Mouse (Mus musculus) hindbrain, embryonic 10.5 days (tissue): ENCODE results near the gene Ostm1. TPM values are rescaled to one million over a fixed set of nuclear protein-coding genes. Genes with fewer than 3 reads are reported as not detected.

Experiments
- DNase-seq: peaks from one replicate; pipeline ENCODE4 v3.0.0-alpha.2; 2017; ENCODE audit warnings: low spot score
- H3K27ac ChIP-seq: fragments of 300-500 bp; sonication (generic); 2 replicates; pipeline ENCODE4 v1.5.1; 2016; ENCODE audit warnings: mild to moderate bottlenecking, moderate library complexity
- H3K27me3 ChIP-seq: fragments of 300-500 bp; sonication (generic); 2 replicates; pipeline ENCODE4 v1.6.1; 2016; ENCODE audit warnings: mild to moderate bottlenecking; ENCODE audit not compliant: poor library complexity, insufficient read depth, severe bottlenecking
- H3K36me3 ChIP-seq: fragments of 300-500 bp; sonication (generic); 2 replicates; pipeline ENCODE4 v1.6.1; 2016; ENCODE audit warnings: mild to moderate bottlenecking, moderate library complexity
- H3K4me1 ChIP-seq: fragments of 300-500 bp; sonication (generic); replicated peaks from 2 replicates; pipeline ENCODE4 v1.6.1; 2016; ENCODE audit warnings: mild to moderate bottlenecking
- H3K4me3 ChIP-seq: fragments of 300-500 bp; sonication (generic); 2 replicates; pipeline ENCODE4 v1.5.1; 2016; ENCODE audit warnings: mild to moderate bottlenecking, moderate library complexity
- H3K9me3 ChIP-seq: fragments of 300-500 bp; sonication (generic); 2 replicates; pipeline ENCODE4 v1.6.1; 2016; ENCODE audit warnings: mild to moderate bottlenecking, moderate library complexity
- WGBS: fragments of 180-500 bp; shearing (Covaris S2); methylation state at CpG from one replicate; pipeline ENCODE4 v1.1.7; 2016; 5-methylcytosine and 5-hydroxymethylcytosine counted together
- polyA plus RNA-seq: library from polyadenylated mRNA; unstranded; fragments of >200 nt; fragmentation: Nextera tagmentation; extraction: Ambion mirVana; gene quantifications from 2 replicates; pipeline ENCODE4 v1.2.1, GENCODE M21; 2016

Ostm1 gene
- polyA plus RNA-seq, 1 experiment from 2014 or later, result 16.1 TPM

GRCm38 (mm10) chr10:42635566-42636359 is 52.1 kb downstream of the Ostm1 start:
- Histone ChIP-seq H3K36me3 (no peaks in the 10 kb centered on the region), H3K4me3 (peak overlapping the region; percentile 36), H3K27ac (no peak overlapping the region), H3K4me1 (peaks cover 50% of the 10 kb centered on the region), H3K27me3 (peaks cover 91% of the 10 kb centered on the region), H3K9me3 (no peaks in the 10 kb centered on the region)
- 1% methylated on average over 49 of the region's 52 CpGs for WGBS
- peak; percentile 42 for DNase-seq

- Histone ChIP-seq H3K27ac (no peak overlapping the region), H3K4me3 (peak overlapping the region; percentile 21; the same call in 1 of the 2 replicates), H3K4me1 (peaks cover 42% of the 10 kb centered on the region), H3K36me3 (no peaks in the 10 kb centered on the region), H3K9me3 (no peaks in the 10 kb centered on the region), H3K27me3 (peaks cover 83% of the 10 kb centered on the region)
- peak; percentile 51 for DNase-seq
- WGBS, result 2% methylated on average over 27 of the region's 27 CpGs
Measured at GRCm38 (mm10) chr10:42636360-42637182, 52.9 kb downstream of the Ostm1 start.

GRCm38 (mm10) chr10:42637183-42637788 is 53.7 kb downstream of the Ostm1 start:
- no peak overlapping the region; the same call in 1 of the 2 replicates for H3K4me3 ChIP-seq
- no peak overlapping the region for H3K27ac ChIP-seq
- 4% methylated on average over 18 of the region's 18 CpGs for WGBS
- peak; percentile 74 for DNase-seq
- H3K36me3 ChIP-seq, result no peaks in the 10 kb centered on the region
- H3K9me3 ChIP-seq, result no peaks in the 10 kb centered on the region
- peaks cover 35% of the 10 kb centered on the region for H3K4me1 ChIP-seq
- H3K27me3 ChIP-seq, result peaks cover 76% of the 10 kb centered on the region

GRCm38 (mm10) chr10:42639856-42640255 is 56.2 kb downstream of the Ostm1 start:
- peaks cover 53% of the 10 kb centered on the region for H3K27me3 ChIP-seq
- H3K4me1 ChIP-seq, result peaks cover 17% of the 10 kb centered on the region
- no peaks in the 10 kb centered on the region for H3K36me3 ChIP-seq
- WGBS, result 84% methylated on average over 6 of the region's 6 CpGs
- H3K4me3 ChIP-seq, result no peak overlapping the region
- H3K9me3 ChIP-seq, result no peaks in the 10 kb centered on the region
- H3K27ac ChIP-seq, result no peak overlapping the region
- no peak for DNase-seq

- no peak for DNase-seq
- WGBS, result 82% methylated on average over 9 of the region's 9 CpGs
- Histone ChIP-seq H3K27me3 (peaks cover 15% of the 10 kb centered on the region), H3K9me3 (no peaks in the 10 kb centered on the region), H3K36me3 (no peaks in the 10 kb centered on the region), H3K27ac (no peak overlapping the region), H3K4me1 (no peaks in the 10 kb centered on the region), H3K4me3 (no peak overlapping the region)
Measured at GRCm38 (mm10) chr10:42643638-42644037, 60.0 kb downstream of the Ostm1 start.

GRCm38 (mm10) chr10:42646340-42646739 is 62.7 kb downstream of the Ostm1 start:
- DNase-seq, result no peak
- Histone ChIP-seq H3K36me3 (no peaks in the 10 kb centered on the region), H3K27ac (no peak overlapping the region), H3K27me3 (peaks cover 3% of the 10 kb centered on the region; the same call in 1 of the 2 replicates), H3K9me3 (no peaks in the 10 kb centered on the region), H3K4me3 (no peak overlapping the region), H3K4me1 (no peaks in the 10 kb centered on the region)
- WGBS, result 54% methylated on average over 4 of the region's 4 CpGs

- no peaks in the 10 kb centered on the region for H3K4me1 ChIP-seq
- H3K27ac ChIP-seq, result no peak overlapping the region
- 86% methylated on average over 2 of the region's 2 CpGs for WGBS
- no peak for DNase-seq
- H3K27me3 ChIP-seq, result no peaks in the 10 kb centered on the region
- H3K9me3 ChIP-seq, result no peaks in the 10 kb centered on the region
- no peak overlapping the region for H3K4me3 ChIP-seq
- H3K36me3 ChIP-seq, result no peaks in the 10 kb centered on the region
Measured at GRCm38 (mm10) chr10:42661916-42662315, 78.3 kb downstream of the Ostm1 start.

GRCm38 (mm10) chr10:42669970-42670369 is 86.3 kb downstream of the Ostm1 start:
- H3K27me3 ChIP-seq, result no peaks in the 10 kb centered on the region
- no peaks in the 10 kb centered on the region for H3K36me3 ChIP-seq
- no peak overlapping the region for H3K4me3 ChIP-seq
- H3K9me3 ChIP-seq, result peaks cover 11% of the 10 kb centered on the region; the same call in 1 of the 2 replicates
- no peak overlapping the region for H3K27ac ChIP-seq
- DNase-seq, result no peak
- H3K4me1 ChIP-seq, result no peaks in the 10 kb centered on the region
- WGBS, result 88% methylated on average over 4 of the region's 4 CpGs

- no peak overlapping the region for H3K4me3 ChIP-seq
- H3K27ac ChIP-seq, result no peak overlapping the region
- peaks cover 11% of the 10 kb centered on the region; the same call in 1 of the 2 replicates for H3K9me3 ChIP-seq
- 82% methylated on average over 3 of the region's 3 CpGs for WGBS
- no peaks in the 10 kb centered on the region for H3K4me1 ChIP-seq
- H3K36me3 ChIP-seq, result no peaks in the 10 kb centered on the region
- no peaks in the 10 kb centered on the region for H3K27me3 ChIP-seq
- DNase-seq, result no peak
Measured at GRCm38 (mm10) chr10:42672798-42673197, 89.2 kb downstream of the Ostm1 start.

GRCm38 (mm10) chr10:42675571-42675970 is 91.9 kb downstream of the Ostm1 start:
- 86% methylated on average over 4 of the region's 4 CpGs for WGBS
- Histone ChIP-seq H3K4me3 (no peak overlapping the region), H3K27me3 (peaks cover 8% of the 10 kb centered on the region; the same call in 1 of the 2 replicates), H3K4me1 (peaks cover 19% of the 10 kb centered on the region), H3K9me3 (peaks cover 11% of the 10 kb centered on the region; the same call in 1 of the 2 replicates), H3K27ac (no peak overlapping the region), H3K36me3 (no peaks in the 10 kb centered on the region)
- DNase-seq, result no peak

- Histone ChIP-seq H3K27me3 (peaks cover 11% of the 10 kb centered on the region; the same call in 1 of the 2 replicates), H3K36me3 (no peaks in the 10 kb centered on the region), H3K4me1 (peaks cover 23% of the 10 kb centered on the region), H3K9me3 (peaks cover 2% of the 10 kb centered on the region; the same call in 1 of the 2 replicates), H3K4me3 (peak overlapping the region; percentile 80), H3K27ac (peak overlapping the region; percentile 86)
- DNase-seq, result no peak
- 50% methylated on average over 6 of the region's 6 CpGs for WGBS
Measured at GRCm38 (mm10) chr10:42678331-42678730, 94.7 kb downstream of the Ostm1 start.

- Histone ChIP-seq H3K27me3 (peaks cover 11% of the 10 kb centered on the region; the same call in 1 of the 2 replicates), H3K4me1 (peaks cover 23% of the 10 kb centered on the region), H3K36me3 (peaks cover 2% of the 10 kb centered on the region), H3K9me3 (no peaks in the 10 kb centered on the region), H3K27ac (peak overlapping the region; percentile 86), H3K4me3 (peak overlapping the region; percentile 80)
- peak; percentile 93 for DNase-seq
- under 1% methylated on average over 56 of the region's 56 CpGs for WGBS
Measured at GRCm38 (mm10) chr10:42678755-42679364, 95.2 kb downstream of the Ostm1 start.
